Mouse (Mus musculus): ENCODE results near the gene Celf3.

Celf3 gene

DNA sequence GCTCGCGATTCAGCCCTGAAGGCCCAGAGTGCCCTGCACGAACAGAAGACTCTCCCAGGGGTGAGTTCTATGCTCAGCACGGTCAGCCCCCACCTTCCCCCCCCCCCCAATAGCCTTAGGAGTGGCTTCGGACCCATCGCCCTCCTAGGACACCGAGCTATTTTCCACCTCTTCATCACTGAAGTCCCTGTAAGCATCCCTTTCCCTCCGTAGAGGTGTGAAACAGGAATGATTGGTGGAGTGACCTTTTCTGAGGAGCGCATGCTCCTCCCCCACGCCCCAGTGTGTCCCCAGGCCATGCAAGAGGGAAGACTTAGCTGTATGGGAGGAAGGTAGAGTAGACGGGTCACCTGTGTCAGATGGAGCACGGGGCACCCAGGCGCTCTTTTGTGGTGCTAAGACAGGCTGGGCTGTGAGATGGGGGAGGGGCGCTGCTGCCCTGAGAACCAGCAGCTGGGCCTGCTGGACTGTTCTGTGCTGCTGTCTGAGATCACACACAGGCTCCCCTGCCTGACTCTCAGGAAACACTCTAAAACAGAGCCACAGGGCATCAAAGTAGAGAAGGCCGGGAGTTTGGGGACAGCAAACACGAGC, 2.3 kb downstream of the Celf3 start, which contains the start of gene Riiad1:
Gene Riiad1 (minus strand): TSS at position 51 of the 594 bp plus-strand sequence.
- no peak for DNase-seq

DNA sequence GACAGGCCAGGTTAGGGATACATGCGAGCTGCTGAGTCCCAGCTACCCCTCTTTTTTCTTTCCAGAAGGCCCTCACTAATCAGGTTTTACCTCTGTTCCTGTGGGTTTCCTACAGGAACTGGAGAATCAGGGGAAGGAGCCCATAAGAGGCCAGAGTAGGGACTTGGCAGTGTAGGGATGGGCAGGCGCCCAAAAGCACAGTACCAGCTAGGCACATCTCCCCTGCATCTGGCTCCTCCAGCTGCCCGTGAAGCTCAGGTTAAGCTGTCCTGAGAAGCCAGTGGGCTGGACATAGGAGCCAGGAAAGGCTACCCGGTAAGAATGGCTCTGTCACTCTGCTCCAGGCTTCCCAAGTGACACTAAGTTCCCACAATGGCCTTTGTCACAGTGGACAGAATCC, 3.3 kb downstream of the Celf3 start:
- no peak for DNase-seq

DNA sequence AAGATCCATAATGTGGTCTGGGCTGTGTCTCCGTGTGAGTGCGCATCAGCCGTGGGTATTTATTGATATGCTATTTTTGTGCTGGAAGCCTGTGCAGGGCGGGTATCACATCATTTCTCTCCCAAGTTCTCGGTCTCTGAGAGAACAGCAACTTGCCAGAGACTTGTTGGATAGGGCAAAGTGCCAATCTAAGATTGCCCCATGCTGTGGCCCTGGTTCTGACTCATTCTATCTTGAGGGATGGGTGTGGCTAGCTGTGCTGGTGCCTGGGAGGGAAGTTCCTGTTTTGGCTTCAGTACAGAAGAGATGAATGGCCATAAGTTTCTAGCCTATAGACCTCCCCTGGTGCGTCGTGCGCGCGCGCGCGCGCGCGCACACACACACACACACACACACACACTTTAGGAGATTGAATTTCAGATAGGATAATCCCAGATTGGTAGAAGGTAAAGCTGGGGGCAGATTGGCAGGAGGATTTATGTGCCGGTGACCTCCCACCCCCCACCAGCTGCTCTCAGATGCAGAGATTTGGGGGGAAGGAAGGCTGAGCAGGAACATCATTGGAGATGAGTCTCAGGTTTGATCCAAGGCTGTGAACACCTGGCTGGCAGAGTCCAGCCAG, 4.8 kb downstream of the Celf3 start:
- peak; percentile 32 for DNase-seq

DNA sequence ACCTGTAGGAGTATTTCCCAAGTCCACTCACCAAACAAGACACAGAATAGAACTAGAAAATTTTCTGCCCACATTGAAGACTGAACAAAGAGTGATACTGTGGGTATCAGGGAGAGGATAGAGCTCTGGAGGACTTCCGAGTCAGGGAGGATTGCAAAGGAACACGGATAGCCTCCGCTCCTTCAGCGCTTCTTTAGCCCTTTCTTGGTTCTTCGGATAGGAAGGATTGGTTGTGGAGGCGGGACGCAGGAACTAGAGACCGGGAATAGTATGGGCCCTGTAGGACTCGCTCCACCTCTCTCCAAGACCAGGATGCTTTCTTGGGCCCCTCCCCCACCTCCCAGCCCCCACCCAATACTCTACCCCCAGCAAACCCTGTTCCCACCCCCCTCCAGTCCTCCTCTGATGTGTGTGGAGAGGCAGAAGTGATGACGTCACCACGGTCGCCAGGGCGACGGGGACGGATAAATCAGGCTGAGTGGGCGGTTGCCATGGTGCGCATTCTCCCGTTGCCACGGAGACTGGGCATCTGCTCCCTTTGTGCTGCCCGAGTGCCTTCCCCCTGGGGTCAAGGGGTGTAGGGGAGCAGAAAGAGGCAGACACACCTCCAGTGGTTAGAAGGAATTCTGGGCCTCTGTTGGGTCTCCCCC, 5.8 kb downstream of the Celf3 start:
- no peak for DNase-seq

DNA sequence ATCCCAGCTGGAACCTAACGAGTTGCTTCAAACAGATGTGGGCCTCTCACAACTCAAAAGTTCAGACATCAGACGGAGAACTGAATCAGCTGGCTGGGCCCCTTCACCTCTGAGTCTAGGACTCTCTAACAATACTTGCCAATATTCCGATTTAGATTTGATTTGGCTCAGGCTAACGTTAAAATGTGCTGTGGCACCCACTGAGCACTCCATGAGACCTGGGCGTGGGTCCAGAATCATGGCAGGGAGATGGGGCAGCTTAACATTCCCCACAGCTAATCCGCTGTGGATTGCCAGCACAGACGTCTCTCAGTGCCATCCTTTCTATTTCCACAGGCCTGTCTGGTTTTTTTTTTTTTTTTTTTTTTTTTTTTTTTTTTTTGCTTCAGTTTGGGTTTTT, 7.8 kb downstream of the Celf3 start:
- DNase-seq, result no peak

DNA sequence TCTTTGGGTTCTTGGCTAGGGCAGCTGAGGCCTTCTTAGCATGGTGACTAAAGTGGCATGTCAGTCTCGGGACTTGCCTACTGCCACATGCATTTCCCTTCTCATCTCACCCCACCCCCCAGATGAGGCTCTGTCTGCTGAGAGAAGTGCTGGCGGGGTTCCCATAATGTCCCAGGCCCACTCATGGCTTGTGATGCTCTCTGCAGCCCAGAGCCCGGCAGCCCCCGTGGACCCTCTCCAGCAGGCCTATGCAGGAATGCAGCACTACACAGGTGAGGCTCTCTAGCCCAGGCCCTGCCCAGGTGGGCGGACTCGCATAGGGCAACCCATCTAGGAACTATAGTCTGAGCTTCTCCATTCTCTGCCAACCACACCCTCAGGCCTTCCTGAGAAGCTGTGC, 9.5 kb downstream of the Celf3 start:
- DNase-seq, result no peak

DNA sequence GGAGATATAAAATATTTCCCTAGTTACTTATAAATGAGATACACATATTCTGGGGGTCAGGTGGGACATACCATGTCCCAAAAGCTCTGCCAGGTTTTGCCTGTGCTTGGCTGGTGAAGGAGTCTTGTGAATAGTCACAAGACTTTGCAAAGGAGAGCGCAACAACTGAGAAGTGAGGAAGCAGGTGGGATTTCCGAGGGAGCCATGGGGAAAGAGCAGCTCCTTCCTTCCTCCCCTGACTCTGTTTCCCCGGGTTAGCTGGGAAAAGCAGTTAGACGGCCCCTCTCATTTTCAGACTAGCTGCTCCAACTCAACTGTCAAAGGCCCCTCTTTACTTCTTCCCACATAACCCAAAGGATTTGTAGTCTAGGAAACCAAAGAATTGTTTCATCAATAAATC, 19.1 kb downstream of the Celf3 start:
- no peak for DNase-seq

DNA sequence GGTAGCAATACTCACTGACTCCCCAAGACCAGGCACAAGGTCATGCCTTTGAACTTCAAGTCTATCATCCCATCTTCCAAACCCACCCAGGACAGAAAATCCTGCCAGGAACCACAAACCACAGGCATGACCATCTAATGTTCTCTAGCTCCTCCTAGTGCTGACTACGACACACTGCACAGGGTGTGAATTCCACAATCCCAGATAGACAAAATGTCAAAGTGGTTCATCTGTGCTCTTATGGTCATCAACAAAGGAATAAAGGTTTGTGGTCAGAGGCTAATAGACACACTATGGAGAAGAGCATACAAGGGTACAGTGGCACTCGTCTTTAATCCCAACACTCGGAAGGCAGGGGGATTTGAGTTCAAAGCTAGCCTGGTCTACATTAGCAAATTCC, 24.1 kb downstream of the Celf3 start:
- DNase-seq, result peak; percentile 30

DNA sequence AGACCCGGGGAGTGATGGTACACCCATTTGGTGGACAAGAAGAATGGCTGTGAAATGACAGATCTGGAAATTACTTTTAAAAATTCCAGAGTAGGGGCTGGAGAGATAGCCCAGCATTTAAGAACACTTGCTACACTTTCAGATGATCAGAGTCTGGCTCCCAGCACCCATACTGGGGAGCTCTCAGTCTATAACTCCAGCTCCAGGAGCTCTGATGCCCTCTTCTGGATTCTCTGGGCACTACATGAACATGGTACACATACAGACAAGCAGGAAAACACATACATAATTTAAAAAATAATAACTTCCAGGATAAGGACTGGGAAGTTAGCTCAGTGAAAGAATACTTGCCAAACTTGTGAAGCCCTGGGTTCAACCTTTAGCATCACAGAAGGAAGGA, 28.6 kb downstream of the Celf3 start:
- DNase-seq, result no peak

DNA sequence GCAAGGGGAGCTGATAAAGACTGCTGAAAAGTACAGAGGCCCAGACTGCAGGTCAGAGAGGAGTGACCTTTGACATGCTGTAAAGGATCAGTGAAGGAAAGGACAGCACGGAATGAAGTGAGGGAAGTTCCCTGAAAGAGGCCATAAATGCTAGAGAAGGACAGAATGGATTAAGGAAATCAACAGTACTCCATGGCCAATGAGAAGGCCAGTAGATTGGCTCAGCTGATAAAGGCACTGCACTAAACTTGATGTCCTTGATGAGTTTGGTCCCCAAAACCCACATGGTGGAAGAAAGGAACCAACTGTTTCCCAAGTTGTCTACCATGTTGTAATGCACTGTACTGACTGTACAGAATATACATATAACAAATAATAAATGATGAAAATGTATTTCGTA, 48.6 kb downstream of the Celf3 start:
- DNase-seq, result no peak

DNA sequence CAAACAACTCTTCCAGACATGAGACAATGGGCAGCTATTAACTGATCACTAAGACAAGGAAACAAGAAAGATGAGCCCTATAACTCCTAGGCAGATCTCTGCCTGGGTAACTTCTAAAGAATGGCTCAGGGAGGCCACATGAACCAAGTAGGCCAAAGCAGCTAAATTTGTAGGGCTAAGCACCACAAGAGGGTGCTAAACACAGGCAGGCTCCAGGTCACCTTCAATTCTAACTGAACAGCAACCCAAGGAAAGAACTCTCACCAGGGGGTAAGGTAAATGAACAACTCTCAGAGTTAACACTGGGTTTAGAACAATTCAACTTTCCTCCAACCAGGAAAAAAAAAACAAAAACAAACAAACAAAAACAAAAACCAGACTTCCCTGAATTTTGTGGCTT, 55.9 kb downstream of the Celf3 start:
- DNase-seq, result peak; percentile 48

DNA sequence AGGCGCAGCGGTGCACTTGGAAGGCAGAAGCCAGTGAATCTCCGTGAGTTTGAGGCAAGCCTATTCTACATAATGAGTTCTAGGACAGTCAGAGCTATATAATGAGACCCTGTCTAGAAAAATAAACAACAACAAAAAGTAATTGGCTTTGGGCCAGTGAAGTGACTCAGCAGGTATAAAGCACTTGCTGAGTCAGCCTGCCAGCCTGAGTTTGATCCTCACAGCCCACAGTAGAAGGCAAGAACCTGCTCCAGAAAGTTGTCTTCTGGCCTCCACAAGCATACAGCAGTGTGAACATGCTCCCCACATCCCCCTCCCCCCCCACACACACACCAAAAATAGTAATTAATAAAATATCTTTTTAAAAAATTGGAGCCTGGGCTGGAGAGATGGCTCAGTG, 59.1 kb downstream of the Celf3 start:
- DNase-seq, result no peak
